Mouse (Mus musculus) kidney, adult 8-10 months (tissue): ENCODE data around the gene 1110008P14Rik.
"Not testable (repeated sequence)": the region's sequence is repeated elsewhere in the genome, so short reads cannot be mapped to it uniquely, and the experiment has no call there.

Experiments
- DNase-seq, 2 experiments: peaks; one replicate each; pipeline ENCODE4 v3.0.0; 2022

The 1110008P14Rik gene

DNA sequence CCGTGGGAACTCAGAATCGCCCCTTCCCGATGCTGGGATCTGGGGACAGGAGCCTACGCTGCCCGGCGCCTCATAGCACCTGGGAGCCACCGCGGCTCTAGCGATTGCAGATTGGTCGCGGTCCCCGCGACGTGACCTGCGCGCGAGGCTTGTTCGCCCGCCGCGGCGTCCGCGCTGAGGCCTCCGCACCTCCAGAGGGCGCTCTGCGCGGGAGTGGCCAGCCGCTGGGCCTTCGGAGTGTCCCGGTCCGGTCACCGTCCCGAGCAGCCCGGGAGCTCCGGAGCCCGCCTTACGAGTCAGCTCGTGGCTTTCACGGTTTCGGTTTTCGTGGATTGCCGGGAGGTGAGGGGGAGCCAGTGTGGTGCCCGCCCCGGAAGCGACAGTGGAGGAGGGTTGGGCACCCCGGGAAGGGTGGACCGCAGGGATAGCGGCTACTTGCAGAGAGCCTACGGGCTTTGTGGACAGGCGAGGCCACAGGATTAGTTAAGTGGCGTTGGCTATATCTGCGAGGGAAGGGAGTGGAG lies 18.9 kb downstream of the 1110008P14Rik start:
- DNase-seq: peak; percentile 89 to 92

DNA sequence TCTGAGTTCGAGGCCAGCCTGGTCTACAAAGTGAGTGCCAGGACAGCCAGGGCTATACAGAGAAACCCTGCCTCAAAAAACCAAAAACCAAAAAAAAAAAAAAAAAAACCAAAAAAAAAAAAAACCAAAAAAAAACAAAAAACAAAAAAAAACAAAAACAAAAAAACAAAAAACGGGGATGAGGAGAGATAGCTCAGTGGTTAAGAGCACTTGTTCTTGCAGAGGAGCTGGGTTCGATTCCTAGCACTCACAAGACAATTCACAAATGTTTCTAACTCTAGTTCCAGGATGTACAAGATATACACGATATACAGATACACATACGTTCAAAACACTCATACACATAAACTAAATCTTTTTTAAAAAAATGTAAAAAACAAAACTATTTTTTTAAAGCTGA lies 19.5 kb downstream of the 1110008P14Rik start:
- not testable (repeated sequence) for DNase-seq

DNA sequence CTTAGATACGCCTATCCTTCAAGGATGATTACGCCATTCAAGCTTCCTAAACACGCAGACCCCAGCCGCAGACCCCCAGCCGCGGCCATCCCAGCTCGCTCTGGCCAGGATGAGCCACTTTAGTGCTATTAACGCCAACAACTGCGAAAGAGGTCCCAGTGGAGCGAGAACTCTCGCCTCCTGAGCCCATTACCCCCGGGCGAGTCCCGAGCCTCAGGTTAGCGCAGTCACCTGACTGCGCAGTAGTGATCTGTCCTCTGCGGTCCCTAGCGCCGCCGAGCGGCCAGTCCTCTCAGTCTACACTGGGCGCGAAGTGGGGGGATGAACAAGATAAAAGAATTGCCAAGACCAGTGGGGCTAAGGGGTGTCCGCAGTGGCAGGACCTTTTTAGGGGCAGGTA lies 20.3 kb downstream of the 1110008P14Rik start:
- DNase-seq: peak; percentile 71 to 80

DNA sequence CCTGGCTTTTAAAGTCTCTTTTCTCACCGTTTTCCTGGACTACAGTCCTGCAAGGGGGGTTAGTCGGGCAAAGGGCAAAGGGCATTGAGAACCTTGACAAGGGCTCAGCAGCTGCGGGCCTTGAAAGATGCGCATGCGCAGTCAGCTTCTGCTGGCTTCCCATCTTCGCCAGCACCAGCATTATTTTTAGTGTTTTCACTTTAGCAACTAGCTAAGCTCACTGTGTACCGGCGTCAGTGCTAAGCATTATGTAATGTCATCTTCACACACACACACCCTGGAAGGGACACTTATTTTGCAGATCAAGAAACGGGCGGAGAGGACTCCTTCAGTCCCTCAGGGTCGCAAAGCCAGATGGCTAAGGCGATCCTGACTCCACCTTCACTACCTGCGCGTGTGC lies 21.0 kb downstream of the 1110008P14Rik start:
- peak; percentile 89 to 91 for DNase-seq

DNA sequence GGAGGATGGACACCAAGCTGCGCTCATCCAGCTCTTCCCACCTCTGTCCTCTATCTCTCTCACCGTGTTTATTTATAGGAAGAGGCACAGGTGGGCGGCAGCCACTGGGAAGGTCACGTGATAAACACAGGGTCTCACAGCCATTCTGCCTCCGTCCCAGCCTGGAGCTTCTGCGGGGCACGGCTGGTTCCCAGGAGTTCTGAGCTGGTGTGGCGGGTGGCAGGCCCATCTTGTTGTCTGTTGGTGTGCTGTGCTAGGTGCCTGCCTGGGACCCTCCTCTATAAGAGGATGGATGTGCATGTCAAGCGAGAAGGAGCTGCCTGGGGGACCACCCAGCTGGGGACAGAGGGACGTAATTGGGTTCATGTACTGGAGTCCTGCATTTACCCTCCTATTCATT lies 23.4 kb downstream of the 1110008P14Rik start:
- DNase-seq: no peak

DNA sequence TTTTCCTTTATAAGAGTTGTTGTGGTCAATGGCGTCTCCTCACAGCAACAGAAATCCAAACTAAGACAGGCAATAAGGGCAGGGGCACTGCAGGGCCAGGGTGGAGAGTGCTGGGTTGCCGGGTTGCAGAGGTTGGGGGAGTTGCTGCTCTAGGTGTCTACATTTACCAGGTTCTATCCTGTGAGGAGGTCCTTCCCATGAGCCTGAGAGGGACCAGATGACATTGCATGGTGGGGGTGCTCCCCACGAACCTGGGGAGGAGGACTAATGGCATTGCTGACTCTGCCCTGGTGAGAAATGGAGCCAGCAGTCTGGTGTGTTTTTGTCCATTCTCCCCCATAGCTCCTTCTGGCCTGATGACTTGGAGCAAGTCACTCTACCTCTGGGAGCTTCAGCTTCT lies 24.0 kb downstream of the 1110008P14Rik start:
- DNase-seq: no peak

DNA sequence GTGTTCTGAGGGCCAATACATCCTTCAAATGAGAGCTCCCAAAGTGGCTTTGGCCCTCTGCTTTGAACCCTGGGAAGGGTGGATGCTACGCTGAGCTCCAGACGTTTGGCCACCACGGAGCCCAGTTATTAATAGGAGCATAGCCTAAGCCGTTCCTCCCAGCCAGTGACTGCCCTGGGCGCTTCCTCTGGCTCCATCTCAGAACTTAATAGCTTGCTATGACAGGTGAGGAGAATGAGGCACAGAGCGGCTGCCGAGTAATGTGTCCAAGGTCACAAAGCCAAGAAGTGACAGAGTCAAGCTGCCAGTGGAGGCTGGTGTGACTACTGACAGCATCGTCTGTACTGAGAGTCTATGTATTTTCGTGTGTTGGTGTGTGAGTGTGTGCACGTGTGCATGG lies 25.5 kb downstream of the 1110008P14Rik start:
- DNase-seq: no peak

DNA sequence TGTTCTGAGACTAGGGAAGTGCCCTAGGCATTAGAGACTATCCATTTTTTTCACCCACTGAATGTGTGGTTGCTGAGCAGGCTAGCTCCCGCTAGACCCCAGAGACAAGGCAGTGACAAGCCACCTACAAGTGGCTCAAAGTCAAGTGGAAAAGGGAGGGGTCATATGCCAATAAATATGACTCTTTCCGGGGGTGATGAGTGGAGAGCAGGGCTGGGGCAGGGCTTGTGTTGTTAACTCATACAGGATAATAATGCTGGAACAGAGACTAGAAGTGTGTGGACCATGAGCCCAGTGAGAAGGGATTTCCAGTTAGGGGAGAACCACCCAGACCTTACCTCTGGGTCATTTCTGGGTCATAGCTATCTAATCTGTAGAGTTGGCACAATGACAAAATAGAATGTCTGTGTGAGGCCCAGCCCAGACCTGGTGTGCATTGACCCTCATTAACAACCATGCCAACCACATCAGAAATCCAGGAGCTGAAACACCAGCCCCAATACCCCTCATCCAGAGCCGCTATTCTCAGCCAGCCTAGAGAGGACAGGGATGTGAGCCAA lies 27.3 kb downstream of the 1110008P14Rik start:
- DNase-seq: no peak

DNA sequence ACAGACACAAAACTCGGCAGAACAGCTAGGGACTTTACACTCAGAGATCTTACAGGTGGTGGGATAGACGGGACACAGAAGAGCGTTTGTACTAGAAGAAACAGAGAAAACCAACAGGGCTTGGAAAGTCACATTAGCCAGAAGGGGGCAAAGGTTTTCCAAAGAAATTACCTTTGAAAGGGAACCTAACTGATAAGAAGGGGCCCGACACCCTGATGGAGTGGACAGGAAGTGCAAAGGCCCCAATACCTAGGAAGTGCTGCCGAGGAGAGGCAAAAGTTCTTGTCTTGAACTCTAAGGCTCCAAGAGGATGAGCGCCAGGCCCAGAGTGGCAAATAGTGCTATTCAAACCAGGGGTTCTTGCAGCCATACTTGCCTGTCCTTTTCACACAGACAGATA lies 27.9 kb downstream of the 1110008P14Rik start:
- DNase-seq: no peak

DNA sequence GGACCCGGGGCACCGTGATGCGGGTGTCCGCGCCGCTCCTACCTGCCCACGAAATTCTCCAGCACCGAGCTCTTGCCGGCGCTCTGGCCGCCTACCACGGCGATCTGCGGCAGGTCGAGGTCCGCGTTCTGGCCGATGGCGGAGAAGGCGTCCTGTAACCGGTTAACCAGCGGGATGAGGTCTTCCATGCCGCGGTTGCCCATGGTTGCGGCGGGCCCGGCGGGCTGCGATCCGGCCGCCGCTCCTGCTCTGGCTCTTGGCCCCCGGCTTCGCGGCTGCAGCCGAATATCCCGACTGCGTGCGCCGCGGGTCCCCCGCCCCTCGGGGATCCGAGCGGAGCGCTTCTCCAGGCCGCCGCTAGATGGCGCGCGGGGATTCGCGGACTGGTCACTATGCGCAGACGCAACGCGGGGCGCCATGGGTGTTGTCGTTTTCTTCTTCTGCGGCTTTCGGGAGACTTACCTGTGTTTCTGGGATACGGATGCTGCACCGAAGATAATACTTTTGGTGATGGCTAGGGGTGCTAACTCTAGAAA lies 28.7 kb downstream of the 1110008P14Rik start, which contains the start of gene Dnm1:
Gene Dnm1 (minus strand): TSS at position 332 of the 536 bp plus-strand sequence.
- DNase-seq: peak; percentile 74 to 85

DNA sequence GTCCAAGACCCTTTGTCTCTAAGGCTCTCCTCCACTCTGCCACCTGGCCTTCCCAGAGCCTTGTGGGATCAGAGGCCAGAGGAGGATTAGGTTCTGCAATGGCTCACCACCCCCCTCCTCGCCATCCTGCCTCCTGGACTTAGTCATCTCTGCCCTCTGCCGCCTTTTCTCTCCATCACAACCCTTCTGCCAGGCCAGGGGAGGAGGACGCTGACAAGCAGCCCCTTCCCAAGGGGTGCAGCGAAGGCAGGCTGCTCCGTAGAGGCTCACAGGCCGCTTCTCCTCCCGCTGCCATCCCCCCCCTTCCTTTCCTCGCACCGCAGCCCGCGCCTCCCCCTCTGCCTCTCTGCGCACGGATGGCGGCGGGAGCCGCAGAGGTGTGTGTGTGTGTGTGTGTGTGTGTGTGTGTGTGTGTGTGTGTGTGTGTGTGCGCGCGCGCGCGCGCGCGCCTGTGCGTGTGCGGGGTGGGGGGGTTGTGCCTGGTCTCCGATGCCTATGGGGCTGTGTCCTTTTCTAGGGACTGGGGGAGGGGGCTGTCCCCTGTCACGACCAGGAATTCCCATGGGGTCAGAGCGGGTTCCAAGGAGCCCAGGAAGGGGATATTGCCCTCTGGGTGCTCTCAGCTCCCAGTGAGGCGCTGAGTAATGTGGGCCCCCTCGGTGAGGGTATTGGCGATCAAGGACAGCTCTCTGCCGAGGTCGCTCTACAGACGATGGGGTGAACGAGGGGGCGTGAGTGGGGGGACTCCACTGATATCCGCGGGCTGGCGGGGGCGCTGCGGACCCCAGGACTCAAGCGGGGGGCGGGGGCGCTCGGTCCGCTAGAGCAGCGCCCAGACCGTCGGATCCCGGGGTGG lies 29.4 kb downstream of the 1110008P14Rik start, which contains the start of gene Ciz1:
Gene Ciz1 (plus strand): TSS at position 177 of the 856 bp plus-strand sequence.
- no peak for DNase-seq

DNA sequence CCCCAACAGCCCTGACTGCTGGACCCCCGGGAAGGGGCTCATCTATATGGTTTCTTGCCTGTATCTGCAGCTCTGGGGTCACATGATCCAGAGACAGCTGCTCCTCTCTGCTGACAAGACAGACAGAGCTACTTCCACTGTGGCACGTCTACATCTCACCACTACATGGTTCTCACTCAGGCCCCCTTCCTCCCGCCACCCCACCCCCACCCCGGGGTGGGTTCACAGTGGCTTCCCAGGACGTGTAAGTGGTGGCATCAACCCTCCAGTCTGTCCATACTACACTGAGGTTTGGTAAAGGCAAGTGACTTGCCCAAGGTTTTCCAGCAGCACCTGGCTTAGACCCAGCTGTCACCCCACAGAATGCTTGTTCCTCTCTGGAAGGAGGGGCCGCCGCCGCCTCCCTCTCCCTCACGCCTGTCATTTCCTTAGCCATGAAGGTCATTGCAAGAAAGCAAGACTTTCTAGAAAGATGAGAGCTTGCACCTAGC lies 30.2 kb downstream of the 1110008P14Rik start:
- DNase-seq: no peak

DNA sequence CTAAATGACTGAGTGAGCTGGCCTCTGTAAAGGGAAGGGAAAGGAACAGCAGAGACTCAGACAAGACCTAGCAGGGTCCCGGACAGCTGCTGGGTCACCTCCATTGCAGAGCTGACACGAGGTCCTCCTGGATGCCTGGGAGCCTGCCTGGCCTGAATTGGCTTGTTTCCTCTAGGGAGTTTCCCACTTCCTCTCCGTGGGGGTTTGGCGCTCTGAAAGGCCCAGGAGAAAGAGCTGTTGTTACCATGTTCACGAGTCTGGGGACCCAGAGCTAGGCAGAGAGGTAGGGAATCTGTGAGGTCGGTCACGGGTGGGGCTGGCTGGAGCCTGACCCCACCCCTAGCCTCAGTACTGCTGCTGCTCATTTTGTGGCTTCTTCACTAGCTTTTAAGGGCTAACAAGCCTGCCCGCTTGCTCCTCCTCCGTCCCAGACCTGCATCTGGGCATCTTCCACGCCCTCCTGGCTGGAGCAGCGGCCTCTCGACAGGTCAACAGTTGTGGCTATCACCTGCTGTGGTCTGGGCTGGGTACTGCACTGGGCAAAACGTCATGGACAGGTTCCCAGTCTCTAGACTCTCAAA lies 31.2 kb downstream of the 1110008P14Rik start:
- no peak for DNase-seq

DNA sequence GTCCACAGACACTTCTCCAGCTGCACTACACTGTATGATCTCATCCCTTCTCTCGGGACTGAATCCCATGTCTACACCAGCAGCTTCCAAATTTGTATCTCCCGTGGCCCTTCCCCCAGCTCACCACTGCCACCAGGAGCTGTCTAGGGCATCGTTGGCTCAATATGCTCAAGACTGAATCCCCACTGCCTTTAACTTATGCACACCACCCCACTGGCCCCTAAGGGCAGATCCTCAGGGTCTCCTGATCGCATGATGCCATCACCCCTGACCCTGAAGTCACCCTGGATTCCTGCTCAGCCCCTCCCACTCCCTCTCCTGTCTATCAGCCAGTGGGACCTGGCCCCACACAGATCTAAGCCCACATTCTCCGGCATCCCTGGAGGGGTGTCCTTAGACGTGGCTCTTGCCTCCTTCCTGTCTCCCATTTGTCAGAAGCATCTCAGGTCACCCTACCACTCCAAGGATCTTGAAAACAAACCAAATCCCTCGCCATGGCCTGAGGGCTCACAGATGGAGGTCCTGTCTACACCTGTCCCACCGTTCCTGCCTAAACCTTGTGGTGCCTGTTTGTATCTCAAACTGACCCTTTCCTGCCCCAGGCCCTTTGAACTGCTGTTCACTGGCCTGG lies 32.0 kb downstream of the 1110008P14Rik start:
- no peak for DNase-seq

DNA sequence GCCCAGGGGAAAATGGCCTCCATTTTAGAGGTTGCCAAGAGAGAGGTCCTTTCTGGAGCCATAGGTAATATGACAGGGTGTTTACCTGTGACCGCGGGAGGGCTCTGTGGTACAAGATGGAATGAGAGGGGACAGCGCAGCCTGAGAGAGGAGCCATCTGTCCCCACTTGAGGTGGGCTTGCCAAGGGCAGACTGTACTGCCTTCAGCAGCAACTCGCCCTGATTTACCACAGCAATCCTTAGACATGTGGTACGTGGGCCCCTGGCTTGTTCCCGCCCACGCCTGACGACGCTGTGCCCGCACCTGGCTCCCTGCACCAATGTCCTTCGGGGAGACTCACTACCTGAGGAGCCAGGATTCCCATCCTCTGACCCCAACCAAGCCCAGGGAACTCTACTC lies 33.4 kb downstream of the 1110008P14Rik start:
- no peak for DNase-seq

DNA sequence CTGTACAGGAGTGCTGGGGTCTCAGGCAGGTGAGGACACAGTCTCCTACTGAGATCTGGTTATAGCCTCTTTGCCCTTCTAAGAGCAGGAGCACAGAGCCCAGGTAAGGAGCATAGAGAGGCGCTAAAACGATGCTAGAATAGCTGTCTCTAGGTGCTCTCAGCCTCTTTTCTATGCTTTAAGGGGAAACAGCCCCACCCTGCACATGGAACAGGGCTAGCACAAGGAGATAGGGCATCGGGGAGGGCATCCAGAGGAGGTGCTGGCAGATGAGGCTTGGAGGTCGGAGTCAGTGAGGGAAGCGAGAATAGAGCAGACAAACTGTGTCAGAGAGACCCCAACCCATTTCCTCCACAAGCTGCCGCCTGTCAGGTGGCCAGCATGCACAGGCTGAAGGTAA lies 34.7 kb downstream of the 1110008P14Rik start:
- DNase-seq: no peak

DNA sequence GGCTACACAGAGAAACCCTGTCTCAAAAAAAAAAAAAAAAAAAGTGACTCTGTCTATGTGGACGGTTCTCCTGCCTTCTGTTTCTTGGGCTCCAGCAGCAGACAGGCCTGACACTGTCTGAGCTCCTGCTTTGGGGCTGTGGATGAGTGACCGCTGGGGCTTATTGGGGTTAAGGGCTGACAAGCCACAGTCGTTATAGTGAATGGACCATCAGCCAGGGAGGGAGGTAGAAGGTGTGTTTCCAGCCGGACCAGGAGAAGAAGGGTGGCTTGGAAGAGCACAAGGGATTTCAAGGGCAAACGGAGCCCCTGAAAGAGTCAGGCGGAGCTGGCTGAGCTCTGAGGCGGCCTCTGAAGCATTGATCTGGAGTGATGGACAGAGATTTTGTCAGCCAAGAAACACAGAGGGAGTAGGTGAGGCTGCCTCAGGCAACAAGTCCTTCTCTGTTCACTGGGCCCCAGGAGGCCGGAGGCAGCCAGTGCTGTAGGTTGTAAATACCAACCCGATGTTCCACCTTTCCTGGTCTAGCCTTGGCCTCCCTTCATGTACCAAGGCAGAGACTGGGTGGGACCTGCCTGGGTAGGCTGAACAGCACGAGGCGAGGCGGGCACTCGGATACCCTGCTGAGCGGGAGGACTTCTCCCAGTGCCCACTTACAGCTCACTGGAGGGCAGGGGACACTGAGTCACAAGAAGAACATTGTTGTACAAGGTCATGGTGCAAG lies 37.0 kb downstream of the 1110008P14Rik start:
- no peak for DNase-seq

DNA sequence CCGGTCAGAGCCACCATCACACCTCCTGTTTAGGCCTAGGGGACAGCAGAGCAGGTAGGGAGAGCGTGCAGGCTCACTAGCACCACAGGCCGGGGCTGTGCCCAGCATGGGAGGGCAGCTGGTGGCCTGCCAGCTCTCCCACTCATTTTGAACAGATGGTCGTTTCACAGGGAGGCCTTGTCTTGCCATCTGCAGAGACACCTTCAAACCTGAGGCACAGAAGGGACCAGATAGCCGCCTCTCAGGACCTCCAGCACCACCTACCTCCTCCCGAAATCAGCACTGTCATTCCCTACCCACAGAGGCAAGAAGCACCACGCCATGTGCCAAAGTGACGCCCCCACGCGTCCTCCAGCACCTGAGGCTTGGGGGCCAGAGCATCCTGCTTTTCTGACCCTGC lies 37.7 kb downstream of the 1110008P14Rik start:
- DNase-seq: no peak

DNA sequence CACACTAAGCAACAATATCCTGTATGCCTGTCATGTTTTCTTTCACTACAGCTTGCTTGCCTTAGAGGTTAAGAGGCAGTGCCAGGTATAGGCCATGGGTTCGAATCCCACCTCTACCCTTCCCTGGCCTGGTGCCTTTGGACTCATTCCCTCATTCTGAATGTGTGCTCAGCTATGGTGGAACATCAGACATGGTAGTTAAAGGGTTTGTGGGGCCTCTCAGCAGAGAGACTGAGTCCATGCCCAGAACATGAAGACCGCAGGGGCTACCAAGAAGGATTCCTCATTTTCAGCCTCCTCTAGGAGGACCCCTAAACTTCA lies 38.4 kb downstream of the 1110008P14Rik start:
- DNase-seq: no peak

DNA sequence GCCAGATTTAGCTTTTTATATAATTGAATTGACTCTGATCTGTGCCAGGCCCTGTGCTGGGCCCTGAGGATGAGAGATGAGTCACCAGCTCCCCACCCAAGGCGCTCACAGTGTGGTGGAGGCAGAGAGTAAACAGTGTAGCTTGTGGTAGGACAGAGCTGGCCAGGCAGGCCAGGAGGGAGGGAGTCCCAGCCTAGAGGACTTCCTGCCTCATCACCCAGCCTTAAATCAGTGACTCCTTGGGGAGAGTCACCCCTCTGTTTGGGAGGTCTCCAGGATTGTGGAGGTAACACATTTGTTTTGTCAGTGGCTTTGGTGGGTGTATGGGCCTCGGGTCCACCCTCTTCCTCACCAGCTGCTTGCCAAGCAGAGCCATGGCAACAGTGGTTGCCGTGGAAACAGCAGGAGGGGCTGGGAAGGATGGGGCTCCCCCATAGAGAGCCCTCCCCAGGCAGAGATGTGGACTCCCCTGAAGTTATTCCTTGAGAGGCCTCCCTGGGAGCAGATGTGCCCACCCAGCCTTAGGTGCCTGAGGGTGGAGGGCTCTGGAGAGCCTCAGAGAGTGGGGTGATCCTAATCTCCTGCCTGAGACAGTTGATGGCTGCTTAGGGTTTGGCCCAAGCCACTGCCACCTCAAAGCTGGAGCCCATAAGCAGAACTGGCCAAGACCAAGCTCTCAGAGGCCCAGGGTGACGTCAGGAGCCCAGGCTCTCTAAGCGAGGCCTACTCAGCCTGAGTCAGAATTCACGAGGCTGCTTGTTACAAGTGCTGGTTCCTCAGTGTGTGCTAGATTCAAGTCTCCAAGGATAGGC lies 39.0 kb downstream of the 1110008P14Rik start:
- DNase-seq: no peak

DNA sequence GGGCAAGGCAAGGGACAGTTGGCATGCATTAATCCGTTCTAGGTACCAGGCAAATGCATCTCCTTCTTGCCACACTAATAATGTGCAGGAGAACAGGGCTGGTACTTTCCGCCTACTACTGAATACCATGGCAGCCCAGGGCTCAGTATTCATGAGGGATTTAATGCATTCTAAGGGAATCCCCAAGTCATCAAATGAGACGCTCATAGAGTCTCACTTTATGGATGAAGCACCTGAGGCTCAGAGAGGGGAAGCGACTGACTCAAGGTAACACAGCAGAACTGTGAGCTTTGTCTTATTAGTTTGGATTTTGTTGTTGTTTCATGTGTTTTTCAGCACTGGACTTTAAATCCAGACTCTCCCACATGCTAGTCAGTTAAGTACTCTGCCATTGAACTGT lies 39.7 kb downstream of the 1110008P14Rik start:
- no peak for DNase-seq

DNA sequence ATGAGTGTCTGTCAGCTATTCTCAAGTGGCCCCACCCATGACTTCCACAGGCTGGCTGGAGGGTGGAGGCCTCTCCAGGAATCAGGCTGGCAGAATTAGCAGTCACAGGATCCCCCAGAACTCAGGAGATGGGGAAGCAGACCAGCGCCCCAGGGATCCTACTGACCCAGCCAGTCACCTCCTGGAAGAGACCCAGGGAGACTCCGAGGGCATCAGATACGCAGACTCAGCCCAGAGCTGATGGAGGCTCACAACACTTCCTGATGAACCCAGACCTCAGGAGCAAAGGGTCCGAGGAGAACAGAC lies 40.2 kb downstream of the 1110008P14Rik start:
- DNase-seq: no peak
